Mouse (Mus musculus) lung, postnatal 4 days (tissue): ENCODE results near the gene Rbfox1.

Experiments used
- DNase-seq, 2 experiments: peaks; one replicate each; pipeline ENCODE4 v3.0.0; 2021

Gene Rbfox1

DNA sequence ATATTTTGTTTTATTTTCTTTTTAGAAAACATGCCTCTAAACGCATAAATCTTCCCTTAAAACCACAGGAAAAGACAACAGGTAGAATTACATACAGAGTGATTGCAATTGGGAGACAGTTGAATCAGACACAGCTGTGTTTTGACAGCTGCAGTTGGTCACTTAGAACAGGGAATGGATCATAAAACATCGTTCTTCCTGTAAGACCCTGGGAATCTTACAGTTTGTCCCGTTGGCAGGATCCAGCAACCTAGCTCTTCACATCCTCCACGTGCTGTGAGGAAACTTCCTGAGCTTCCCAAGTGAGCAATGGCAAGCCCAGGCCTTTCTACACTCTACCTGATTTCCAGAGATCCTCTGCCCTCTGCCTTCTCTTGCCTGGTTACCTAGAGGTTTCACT is 959.5 kb downstream of the Rbfox1 start:
- no peak for DNase-seq

DNA sequence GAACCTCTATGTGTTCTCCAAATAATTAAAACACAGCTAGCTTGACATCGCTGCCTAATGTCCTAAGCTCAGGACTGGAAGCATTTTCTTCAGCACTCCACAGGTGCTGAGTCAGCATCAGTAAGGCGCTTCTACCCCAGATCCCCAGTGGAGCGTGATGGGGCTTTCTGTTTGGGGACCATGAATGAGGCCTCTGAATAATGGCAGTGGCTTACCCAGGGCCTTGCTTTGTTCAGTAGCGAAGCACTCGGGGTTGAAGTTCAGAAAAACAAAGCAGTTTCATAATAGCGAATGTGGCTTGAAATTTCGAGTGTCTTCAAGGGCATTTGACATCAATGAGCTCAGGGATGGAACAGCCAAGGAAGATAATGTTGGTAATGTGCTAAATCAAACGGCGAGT is 966.2 kb downstream of the Rbfox1 start:
- DNase-seq = no peak

DNA sequence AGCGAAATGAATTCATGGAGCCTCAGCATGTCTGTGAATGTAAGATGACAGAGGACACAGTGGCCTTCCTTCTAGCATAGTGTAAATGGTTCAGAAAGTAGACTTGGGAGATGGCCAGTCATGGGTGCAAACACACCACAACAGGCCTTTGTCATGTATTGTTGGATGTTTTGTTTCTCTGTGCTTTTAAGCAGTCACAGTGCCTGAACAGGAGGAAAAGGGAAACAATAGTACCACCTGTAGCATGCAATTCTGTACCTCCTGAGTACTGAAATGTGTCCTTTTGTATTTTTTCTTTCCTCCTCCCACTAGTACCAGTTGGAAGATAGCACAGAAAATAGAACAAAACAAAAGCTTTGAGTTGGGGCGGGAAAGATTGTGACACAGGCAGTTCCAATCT is 968.6 kb downstream of the Rbfox1 start:
- no peak for DNase-seq

DNA sequence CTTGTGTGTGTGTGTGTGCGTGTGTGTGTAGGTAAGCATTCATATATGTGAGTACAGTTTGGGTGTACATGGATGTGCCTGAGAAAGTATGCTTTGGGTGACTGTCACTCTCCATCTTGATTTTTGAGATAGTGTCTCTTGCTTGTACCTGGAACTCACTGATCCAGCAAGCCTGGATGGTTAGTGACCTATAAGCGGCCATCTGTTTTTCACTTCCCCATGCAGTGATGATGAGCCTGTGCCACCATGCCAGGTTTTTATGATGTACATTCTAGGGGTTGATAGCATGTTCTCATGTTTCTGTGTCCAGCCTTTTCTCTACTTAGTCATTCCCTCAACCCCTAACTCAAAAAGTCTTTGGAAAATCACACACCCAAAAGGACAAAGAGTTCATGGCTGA is 976.5 kb downstream of the Rbfox1 start:
- DNase-seq = no peak

DNA sequence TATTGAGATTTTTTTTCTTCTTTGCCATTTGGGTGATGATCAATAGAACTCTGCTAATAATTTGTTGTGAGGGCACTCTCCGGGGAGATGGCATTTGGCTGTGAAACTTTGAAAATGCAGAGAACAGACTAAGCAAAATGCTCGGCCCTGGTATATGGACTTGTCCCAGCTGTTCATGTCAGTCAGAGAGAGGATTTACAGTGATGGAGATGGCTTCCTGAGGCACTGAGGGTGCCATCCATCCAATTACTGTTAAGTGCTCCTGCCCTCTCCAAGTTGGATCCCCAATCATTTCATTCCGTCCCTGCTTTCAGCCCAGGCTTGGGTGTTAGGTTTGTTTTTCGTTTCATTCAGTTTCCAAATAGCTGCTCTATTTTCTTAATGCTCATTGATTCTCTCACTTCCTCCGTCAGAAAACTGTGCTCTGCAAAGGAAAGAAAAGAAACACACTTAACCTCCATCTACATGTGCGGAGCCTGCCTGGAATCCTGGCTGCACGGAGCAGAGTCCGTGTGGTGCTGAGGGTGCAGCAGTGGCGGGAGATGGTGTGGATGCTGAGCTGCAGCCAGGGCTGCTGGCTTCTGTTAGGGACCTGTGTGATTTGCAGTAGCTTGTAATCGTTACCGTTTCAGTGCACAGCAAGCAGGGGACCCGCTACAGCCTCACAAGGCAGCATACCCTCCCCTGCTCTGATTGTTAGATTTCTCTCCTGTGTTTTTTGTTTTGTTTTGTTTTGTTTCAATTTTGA is 997.7 kb downstream of the Rbfox1 start:
- no peak for DNase-seq

DNA sequence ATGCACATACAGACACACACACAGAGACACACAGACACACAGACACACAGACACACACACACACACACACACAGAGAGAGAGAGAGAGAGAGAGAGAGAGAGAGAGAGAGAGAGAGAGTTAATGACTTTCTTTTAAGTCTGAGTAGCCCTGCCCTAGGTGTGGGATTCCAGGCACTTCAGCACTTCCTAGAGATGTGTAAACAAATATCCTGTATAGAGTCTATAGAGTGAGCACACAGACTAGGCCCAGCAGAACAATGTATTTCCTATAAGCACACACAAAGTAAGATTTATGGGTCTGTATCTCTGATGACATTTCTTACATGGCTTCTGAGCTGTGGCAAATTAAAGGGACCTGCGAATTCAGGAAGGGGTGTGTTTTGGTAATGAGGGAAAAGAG is 998.6 kb downstream of the Rbfox1 start:
- DNase-seq = no peak

DNA sequence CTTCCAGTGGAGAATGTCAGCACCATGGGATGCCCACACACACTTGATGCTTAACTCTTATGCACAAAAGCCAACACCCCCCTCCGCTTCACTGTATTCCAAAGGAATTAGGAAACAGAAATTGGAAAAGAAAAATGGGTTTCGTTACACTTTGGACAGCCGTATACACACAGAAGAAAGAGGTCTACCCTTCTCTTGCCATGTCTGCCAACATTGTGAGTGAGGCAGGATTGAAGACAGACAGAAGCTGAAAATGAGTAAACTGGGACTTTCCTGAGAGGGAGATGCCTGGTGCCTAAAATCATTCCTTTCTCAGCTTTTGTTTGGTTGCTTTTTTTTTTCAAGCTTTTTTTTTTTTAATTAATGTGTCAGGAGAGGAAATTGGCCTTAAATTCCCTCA is 1000.5 kb downstream of the Rbfox1 start:
- no peak for DNase-seq

DNA sequence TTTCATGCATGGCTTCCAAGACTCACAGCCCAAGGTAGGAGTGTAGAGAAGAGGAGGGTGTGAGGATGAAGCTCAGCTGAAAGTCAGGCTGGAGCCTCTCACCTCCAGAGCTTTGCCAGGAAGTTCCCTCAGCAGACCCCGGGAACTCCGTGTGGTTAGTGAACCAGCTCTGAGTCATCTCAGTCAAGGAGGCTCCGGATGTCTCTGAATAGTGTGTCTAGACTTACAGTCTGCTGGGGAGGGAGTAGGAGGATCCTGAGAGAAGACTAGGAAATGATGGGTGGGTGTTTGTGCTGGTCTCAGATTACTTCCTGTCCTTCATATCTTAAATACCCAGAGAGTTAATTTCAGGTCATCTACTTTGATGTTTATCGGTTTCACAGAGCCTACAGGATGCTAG is 1004.1 kb downstream of the Rbfox1 start:
- peak; percentile 17 to 40 for DNase-seq

DNA sequence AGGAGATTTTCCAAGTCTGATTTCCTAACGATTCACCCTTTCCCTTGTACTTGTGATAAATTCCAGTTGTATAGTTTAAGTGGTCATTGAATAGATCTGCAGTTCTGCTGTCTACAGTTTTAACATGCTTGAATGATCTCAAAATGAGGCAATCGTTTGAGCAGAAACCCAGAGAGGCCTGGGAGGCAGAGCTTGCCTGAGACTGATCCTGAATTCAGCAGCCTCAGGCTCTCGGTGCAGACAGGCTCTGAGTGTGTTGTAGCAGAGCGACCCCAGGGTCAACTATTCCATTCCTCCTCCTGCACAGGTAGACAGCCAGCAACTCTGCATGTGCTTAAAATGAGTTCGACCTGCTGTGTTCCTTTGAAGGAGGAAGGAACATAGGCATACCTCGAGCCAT is 1012.6 kb downstream of the Rbfox1 start:
- DNase-seq = no peak

DNA sequence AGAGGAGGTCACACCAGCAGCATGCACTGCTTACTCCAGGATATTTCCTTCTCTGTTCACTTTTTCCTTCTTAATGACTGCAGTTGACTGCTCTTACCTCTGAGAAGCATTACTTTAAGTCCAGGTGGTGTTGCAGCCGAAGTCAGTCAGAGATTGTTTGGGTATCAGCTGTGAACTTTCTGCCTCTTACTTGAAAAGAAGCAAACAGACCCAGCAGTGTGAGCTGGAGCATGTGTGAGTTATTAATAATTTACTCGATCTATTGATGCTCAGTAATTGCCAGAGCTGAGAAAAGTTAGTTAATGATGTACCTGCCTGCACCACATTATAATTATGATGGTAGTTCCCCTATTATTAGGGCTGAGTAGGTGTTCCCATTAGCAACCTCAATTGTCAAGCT is 1014.9 kb downstream of the Rbfox1 start:
- no peak for DNase-seq

DNA sequence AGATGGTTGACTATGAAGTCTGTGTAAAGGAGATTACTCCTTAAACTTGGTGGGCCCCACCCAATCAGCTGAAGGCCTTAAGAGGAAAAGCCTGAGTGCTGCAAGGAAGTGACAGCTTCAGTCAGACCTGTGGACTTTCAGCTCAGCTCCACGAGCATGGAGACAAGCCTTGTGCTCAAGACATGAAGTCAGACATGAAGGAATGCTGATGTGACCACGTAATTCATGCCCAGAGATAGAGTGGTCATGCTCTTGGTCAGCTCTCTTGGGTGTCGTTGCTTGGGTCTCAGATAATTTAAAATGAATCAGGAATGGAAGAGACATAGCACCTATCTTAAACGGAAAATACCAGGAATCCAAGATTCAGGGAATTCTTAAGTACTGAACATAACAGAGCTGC is 1019.8 kb downstream of the Rbfox1 start:
- no peak for DNase-seq

DNA sequence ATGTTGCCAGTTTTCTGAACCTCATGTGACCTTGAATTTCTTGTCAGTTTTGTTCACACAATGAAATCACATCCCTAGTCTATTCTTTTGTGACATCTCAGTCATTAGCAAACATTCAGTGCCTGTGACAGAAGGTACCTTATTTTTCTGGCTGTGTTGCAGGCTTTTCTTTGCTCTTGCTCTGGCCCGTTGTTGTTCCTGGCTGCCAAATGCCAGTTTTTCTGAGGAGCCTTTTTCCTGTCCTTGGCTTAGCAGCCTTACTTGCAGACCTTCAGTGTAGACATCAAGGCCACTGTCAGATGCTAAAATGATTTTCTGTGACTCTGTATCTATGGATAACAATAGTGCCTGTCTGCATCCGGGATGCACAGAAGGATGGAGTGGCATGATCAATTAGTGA is 1020.8 kb downstream of the Rbfox1 start:
- no peak for DNase-seq

DNA sequence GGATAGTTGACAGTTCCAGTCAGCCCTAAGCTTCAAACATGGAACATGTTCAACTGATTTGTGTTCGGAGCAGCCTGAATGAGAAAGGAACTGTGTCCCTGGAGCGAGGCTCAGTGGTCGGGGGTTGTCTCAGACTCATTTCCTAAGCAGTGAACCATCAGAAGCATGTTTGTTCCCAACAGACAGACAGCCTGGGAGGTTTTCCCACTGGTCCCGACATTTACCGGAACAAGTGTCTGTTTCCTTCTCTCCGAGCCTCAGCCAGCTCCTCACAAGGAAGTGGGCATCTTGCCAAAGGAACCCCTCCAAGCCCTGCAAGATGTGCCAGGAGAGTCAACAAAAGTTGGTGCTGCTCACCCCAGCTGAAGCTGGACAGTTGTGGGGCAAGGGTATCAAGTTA is 1022.4 kb downstream of the Rbfox1 start:
- DNase-seq = peak; percentile 7 to 33

DNA sequence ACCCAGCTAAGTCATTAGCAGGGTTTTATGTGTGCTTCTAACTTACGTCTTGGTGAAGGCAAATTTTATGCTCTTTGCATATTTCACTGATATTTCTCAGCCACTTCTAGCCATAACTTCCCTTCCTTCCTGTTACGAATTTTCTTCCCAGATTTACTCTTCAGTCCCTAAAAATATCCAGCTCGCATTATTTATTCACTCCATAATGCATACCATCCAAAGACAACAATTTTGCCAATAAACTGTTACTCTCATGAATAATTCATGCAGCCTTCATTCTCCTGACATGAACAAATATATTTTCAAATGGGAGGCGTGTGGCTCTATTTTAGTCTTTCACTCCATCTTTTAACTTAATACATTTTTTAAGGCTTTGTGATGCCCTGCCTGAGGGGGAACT is 1029.4 kb downstream of the Rbfox1 start:
- DNase-seq = no peak

DNA sequence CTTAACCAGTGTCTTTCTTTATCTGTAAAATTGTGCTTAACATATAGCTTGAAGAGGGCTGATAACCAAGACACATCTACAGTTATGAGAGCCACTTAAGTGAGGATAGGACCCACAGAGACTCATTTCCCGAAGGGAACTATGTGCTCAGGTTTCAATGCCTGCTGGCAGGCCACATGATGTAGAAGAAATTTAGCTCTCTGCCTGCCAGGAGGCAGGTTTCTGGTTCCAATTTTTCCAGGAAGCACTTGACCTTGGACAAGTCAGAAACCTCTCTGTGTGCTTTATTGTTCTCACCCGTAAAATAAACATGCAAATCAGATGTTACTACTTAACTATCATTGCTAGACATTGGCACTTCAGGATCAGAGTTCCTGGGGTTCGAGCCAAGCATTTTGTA is 1033.5 kb downstream of the Rbfox1 start:
- DNase-seq = no peak

DNA sequence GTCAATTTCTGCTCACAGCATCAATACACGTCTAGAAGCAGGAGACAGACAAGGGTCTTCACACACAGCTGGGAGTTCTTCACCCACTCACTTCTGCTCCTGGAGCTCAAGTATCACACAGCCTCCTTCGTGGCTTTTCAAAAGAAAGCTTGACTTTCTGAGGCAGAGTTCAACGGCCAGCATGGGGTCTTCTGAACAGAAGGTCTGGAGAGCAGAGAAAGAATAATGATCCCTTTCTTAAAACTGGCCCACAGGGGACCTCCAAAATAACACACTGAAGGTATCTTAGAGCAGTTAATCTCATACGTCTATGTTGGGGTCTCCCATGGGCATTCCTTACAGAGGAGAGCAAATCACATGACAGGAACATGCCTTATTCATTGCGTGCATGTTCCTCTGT is 1034.5 kb downstream of the Rbfox1 start:
- DNase-seq = no peak

DNA sequence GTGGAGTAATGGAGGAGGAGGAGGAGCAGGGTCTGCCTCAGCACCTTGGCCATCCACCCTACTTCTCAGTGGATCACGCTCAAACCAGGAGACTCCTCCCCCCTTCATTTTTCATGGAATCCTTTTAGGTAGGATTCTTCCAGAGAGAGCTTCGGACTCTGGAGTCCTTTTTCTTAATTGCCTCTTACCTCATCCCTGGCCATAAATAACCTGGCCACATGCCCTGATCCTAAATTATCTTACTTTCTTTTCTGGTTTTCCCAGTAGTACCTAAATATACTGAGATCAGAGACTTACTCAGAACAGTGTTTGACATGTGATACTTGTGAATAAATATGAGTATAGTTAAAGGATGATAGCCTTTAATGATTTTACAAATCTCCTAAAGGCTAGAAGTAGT is 1042.5 kb downstream of the Rbfox1 start:
- no peak for DNase-seq

DNA sequence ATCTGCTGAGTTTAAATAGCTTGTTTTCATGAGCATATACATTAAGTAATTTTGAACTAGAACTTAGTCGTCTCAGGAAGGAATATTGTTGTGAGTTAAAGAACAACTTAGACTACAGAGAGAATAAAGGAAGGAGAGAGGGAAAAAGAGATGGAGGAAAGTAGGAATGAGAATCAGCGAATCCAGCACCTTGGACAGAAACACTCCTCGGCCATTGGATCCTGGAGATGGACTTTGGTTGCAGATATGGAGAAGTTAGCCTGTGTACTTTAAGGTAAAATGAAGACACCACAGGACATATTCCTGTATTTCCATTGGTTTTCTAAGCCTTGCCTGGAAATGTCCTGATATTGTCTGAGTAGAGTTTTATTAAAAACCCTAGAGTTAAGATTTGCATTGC is 1045.6 kb downstream of the Rbfox1 start:
- DNase-seq = no peak

DNA sequence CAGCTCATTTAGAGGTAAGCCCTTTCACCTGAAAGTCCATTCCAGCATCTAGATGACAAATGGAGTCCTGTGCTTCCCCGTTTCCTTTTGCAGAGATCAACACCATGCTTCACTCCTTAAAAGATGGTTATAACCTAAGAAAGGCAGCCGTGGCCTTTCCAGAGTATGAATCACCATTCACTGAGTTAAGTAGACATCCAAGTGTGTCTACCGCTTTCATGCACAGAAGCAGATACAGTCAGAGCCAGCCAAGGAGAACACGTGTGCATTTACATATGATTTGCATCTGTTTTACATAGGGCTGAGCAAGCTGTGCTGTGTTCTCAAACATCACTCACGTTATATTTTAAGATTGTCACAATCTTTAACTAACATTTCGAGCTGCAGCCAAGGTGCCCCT is 1061.0 kb downstream of the Rbfox1 start:
- DNase-seq = no peak

DNA sequence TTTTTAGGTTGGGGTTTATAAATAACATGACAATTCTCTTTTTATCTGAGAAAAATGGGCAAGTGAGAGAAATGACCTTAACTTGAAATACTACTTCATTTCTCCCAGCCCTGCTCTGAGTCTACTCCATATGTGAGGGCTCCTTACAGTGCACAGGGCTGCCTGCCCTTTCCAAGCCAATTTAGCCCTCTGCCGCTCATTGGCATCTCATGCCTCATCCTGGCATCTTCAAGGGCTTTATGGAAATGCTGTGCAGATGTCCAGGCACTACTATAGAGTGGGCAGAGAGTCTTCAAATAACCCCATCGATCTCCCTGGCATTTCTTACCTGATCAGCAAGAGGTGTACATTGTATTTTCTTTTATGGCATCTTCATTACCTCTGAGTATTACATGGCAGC is 1064.5 kb downstream of the Rbfox1 start:
- no peak for DNase-seq

DNA sequence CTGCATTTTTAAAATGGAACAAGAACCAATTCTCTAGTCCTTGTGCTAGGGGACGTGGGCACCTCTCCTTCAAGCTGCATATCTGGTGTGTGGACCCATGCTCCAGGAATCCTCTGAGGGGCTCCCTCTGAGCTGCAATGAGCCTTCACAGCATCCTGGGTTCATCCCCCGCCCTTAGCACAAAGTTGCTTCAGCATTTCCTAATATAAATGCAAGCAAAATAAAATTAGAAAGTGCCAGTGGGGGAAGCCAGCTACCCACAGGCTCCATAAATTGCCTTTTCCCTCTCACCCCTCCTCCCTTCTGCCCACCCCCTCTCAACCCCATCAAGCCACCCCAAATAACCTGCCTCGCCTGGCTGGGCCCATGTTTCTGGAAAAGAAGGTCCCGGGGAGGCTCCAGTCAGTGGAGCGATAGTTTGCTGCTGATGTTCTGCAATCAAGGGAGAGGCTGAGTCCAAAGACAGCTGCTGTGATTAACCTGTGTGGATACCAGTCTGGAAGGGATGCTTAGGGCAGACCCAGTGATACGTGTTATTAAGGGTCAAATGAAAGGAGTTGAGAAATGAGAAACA is 1070.0 kb downstream of the Rbfox1 start:
- no peak for DNase-seq

DNA sequence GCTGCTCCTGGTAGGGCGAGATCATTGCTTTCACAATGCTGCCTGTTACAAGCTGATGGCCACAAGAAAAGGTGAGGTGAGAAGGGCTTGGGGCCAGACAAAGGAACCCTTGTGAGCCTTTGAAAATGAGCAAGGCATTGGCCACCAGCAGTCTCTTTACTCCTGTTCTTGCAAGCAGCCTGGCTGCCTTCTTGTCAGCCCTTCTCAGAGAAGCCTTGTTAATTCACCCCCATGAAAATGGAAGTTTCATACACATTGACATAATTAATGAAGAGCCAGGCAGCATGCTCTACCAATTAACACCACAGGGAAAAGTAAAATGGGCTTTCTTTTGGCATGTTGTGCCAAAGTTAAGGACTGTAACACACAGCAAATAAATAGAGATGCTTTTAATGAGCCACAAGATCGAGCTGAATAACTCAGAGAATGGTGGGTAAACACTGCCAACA is 1076.8 kb downstream of the Rbfox1 start:
- no peak for DNase-seq

DNA sequence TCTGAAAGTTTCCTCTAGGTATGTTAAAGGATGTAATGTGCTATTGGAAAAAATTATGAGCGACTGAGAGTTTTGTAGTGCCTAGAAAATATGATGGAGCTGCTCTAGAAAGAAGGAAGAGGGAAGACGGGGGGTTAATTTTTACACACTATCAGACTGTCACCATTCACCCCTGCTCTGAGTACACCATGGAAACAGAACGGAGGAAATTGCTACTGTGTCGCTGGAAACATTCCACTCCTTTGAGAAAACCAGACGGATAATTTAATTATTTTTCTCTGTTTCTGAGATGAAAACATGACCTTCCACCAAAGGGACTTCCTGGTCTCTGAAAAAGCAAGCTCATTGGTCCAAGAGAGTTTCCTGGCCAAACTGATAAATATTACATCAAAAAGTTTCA is 1077.4 kb downstream of the Rbfox1 start:
- DNase-seq = no peak

DNA sequence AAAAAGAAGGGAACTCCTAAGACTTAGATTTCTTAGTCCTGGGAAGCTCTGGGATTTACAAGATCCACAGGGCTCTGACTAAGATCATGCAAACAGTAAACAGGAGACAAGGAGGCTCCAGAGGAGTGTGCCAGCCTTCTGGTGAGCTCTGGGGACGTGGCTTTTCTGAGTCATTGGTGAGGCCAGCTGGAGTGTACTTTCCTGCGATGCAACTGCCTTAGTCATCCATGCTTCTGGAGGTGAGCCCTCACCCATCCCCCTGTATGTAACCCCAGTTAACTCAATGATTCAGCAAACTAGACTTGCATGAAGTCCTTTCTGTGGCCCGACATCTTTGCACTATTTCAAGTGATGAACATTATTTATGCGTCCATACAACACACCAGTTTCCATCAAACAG is 1078.4 kb downstream of the Rbfox1 start:
- no peak for DNase-seq
